Mouse (Mus musculus) liver, embryonic 12.5 days (tissue): ENCODE measurements around the gene Krt222. TPM values are rescaled to one million over a fixed set of nuclear protein-coding genes. Genes with fewer than 3 reads are reported as not detected.

Source experiments
- ATAC-seq: fragments of 200-750 bp; cut with Nextera tagmentation; 2 replicates; pipeline ENCODE4 v1.8.0; 2017; ENCODE audit warnings: moderate number of reproducible peaks, mild to moderate bottlenecking, moderate library complexity
- H3K27ac ChIP-seq: fragments of 300-500 bp; sonication (generic); 2 replicates; pipeline ENCODE4 v1.5.1; 2016; ENCODE audit warnings: mild to moderate bottlenecking
- H3K27me3 ChIP-seq: fragments of 300-500 bp; sonication (generic); replicated peaks from 2 replicates; pipeline ENCODE4 v1.6.1; 2016; ENCODE audit warnings: mild to moderate bottlenecking, moderate library complexity
- H3K36me3 ChIP-seq: fragments of 300-500 bp; sonication (generic); 2 replicates; pipeline ENCODE4 v1.6.1; 2016; ENCODE audit warnings: mild to moderate bottlenecking, moderate library complexity
- H3K4me1 ChIP-seq: fragments of 300-500 bp; sonication (generic); 2 replicates; pipeline ENCODE4 v1.6.1; 2016
- H3K4me2 ChIP-seq: fragments of 300-500 bp; sonication (generic); 2 replicates; pipeline ENCODE4 v1.6.1; 2016; ENCODE audit warnings: mild to moderate bottlenecking, moderate library complexity
- H3K4me3 ChIP-seq: fragments of 300-500 bp; sonication (generic); 2 replicates; pipeline ENCODE4 v1.5.1; 2016; ENCODE audit warnings: mild to moderate bottlenecking, moderate library complexity
- H3K9ac ChIP-seq: fragments of 300-500 bp; sonication (generic); 2 replicates; pipeline ENCODE4 v1.6.1; 2016; ENCODE audit warnings: mild to moderate bottlenecking, moderate library complexity
- H3K9me3 ChIP-seq: fragments of 300-500 bp; sonication (generic); replicated peaks from 2 replicates; pipeline ENCODE4 v1.6.1; 2016; ENCODE audit warnings: mild to moderate bottlenecking, moderate library complexity
- WGBS: fragments of 180-500 bp; shearing (Covaris S2); methylation state at CpG from one replicate; pipeline ENCODE4 v1.1.7; 2016; ENCODE audit not compliant: insufficient replicate concordance; 5-methylcytosine and 5-hydroxymethylcytosine counted together
- polyA plus RNA-seq: library from polyadenylated mRNA; unstranded; fragments of >200 nt; fragmentation: Nextera tagmentation; extraction: Ambion mirVana; gene quantifications from 2 replicates; pipeline ENCODE4 v1.2.1, GENCODE M21; 2016

Gene Krt222
- polyA plus RNA-seq, 1 experiment from 2014 or later = 0.04 TPM

GRCm38 (mm10) chr11:99207449-99207848, 36.4 kb downstream of the Krt222 start:
- Histone ChIP-seq H3K36me3 (peaks cover 40% of the 10 kb centered on the region), H3K27me3 (no peaks in the 10 kb centered on the region), H3K4me1 (peaks cover 23% of the 10 kb centered on the region), H3K9me3 (no peaks in the 10 kb centered on the region), H3K9ac (no peak overlapping the region), H3K27ac (no peak overlapping the region), H3K4me2 (no peak overlapping the region), H3K4me3 (no peak overlapping the region)
- 25% methylated on average over 2 of the region's 2 CpGs for WGBS
- no peak for ATAC-seq

DNA sequence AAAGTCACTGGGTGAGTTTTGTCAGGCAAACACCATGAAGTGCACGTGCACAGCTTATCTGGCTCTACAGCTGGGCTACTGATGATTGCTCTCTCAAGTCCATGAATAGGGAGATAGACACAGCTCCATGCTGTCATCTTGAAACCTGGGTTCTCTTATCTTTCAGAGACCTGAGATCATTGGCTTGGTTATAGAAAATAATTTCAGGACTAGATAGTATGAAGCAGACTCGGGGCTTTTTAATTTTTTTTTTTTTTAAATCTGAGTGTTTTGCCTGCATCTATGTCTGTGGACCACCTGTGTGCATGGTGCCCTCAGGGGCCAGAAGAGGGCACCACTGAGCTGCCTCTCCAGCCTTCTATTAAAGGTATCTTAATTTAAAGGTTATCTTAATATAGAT, 36.9 kb downstream of the Krt222 start:
- Histone ChIP-seq H3K4me1 (peaks cover 21% of the 10 kb centered on the region), H3K9me3 (no peaks in the 10 kb centered on the region), H3K4me3 (no peak overlapping the region), H3K27ac (no peak overlapping the region), H3K27me3 (no peaks in the 10 kb centered on the region), H3K36me3 (peaks cover 35% of the 10 kb centered on the region), H3K9ac (no peak overlapping the region), H3K4me2 (no peak overlapping the region)
- ATAC-seq = peak; percentile 92
- WGBS = 9% methylated on average over 2 of the region's 2 CpGs

DNA sequence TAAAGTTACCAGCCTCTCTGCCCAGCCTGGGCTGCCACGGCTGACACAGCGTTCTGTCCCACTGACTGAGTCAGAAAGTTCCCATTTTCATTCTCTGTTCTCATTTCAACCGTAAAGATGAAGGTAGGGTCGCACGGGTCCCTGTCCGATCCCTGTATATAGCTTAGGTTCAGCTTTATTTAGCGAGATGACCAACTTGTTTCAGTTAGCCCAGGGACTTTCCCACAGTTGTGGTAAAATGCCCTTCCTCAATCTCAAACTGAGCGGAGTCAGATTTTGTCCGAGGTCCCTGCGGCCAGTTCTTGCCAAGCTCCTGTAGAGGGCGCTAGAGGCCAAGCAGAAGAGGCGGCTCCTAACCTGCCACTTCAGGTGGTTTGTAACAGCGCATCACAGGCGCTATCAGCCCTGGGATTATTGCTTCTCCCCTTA, 54.7 kb downstream of the Krt222 start:
- Histone ChIP-seq H3K4me1 (0 out of 2 replicates have a peak, but pooled peaks cover 5% of the 10 kb centered on the region), H3K9ac (no peak overlapping the region), H3K27me3 (peaks cover 22% of the 10 kb centered on the region; the same call in 1 of the 2 replicates), H3K4me3 (no peak overlapping the region), H3K36me3 (no peaks in the 10 kb centered on the region), H3K9me3 (no peaks in the 10 kb centered on the region), H3K4me2 (no peak overlapping the region), H3K27ac (no peak overlapping the region)
- ATAC-seq = no peak
- WGBS = 13% methylated on average over 14 of the region's 14 CpGs

- H3K9me3 ChIP-seq = no peaks in the 10 kb centered on the region
- no peak overlapping the region for H3K9ac ChIP-seq
- H3K27ac ChIP-seq = no peak overlapping the region
- peaks cover 22% of the 10 kb centered on the region; the same call in 1 of the 2 replicates for H3K27me3 ChIP-seq
- no peak overlapping the region for H3K4me3 ChIP-seq
- H3K36me3 ChIP-seq = no peaks in the 10 kb centered on the region
- 0 out of 2 replicates have a peak, but pooled peaks cover 5% of the 10 kb centered on the region for H3K4me1 ChIP-seq
- H3K4me2 ChIP-seq = no peak overlapping the region
- 68% methylated on average over 4 of the region's 4 CpGs for WGBS
- ATAC-seq = no peak
Measured at GRCm38 (mm10) chr11:99187348-99187747, 56.5 kb downstream of the Krt222 start.

GRCm38 (mm10) chr11:99186836-99187235, 57.0 kb downstream of the Krt222 start:
- H3K36me3 ChIP-seq = no peaks in the 10 kb centered on the region
- peaks cover 22% of the 10 kb centered on the region; the same call in 1 of the 2 replicates for H3K27me3 ChIP-seq
- 0 out of 2 replicates have a peak, but pooled peaks cover 5% of the 10 kb centered on the region for H3K4me1 ChIP-seq
- no peak overlapping the region for H3K4me3 ChIP-seq
- no peak overlapping the region for H3K4me2 ChIP-seq
- no peak overlapping the region for H3K9ac ChIP-seq
- H3K9me3 ChIP-seq = no peaks in the 10 kb centered on the region
- WGBS = 59% methylated on average over 2 of the region's 2 CpGs
- ATAC-seq = no peak
- H3K27ac ChIP-seq = no peak overlapping the region

Other genes with a start within 250 kb of the Krt222 start
- gene Top2a, start 219.9 kb downstream of the Krt222 start, polyA plus RNA-seq = 249 and 261 TPM in 2 replicates
- 236 TPM in 2 replicates for gene Igfbp4, start 202.8 kb downstream of the Krt222 start, polyA plus RNA-seq
- 0.17 and 0.39 TPM in 2 replicates for gene Tns4, start 154.8 kb downstream of the Krt222 start, polyA plus RNA-seq
- gene Ccr7, start 89.0 kb downstream of the Krt222 start, polyA plus RNA-seq = 0.39 and 0.44 TPM in 2 replicates
- 114 and 115 TPM in 2 replicates for gene Smarce1, start 13.1 kb downstream of the Krt222 start, polyA plus RNA-seq
- gene Krt24, start 41.2 kb upstream of the Krt222 start, polyA plus RNA-seq = not detected in 2 replicates
- not detected in 2 replicates for gene Krt25, start 78.9 kb upstream of the Krt222 start, polyA plus RNA-seq
- not detected in 2 replicates for gene Krt26, start 93.9 kb upstream of the Krt222 start, polyA plus RNA-seq
- gene Krt27, start 107.0 kb upstream of the Krt222 start, polyA plus RNA-seq = not detected in 2 replicates
- gene Krt28, start 130.8 kb upstream of the Krt222 start, polyA plus RNA-seq = 0.07 and 0.11 TPM in 2 replicates
- 5.2 and 6.1 TPM in 2 replicates for gene Krt10, start 145.3 kb upstream of the Krt222 start, polyA plus RNA-seq
- gene Krt12, start 178.2 kb upstream of the Krt222 start, polyA plus RNA-seq = 0.06 TPM in 1 of 2 replicates, not detected in the other
- gene Krt20, start 194.1 kb upstream of the Krt222 start, polyA plus RNA-seq = 23.5 and 24.6 TPM in 2 replicates
- gene Krt23, start 249.1 kb upstream of the Krt222 start, polyA plus RNA-seq = 0.20 and 0.35 TPM in 2 replicates